ENCODE assay signal across 8 mouse cellular contexts in the genomic region with DNA sequence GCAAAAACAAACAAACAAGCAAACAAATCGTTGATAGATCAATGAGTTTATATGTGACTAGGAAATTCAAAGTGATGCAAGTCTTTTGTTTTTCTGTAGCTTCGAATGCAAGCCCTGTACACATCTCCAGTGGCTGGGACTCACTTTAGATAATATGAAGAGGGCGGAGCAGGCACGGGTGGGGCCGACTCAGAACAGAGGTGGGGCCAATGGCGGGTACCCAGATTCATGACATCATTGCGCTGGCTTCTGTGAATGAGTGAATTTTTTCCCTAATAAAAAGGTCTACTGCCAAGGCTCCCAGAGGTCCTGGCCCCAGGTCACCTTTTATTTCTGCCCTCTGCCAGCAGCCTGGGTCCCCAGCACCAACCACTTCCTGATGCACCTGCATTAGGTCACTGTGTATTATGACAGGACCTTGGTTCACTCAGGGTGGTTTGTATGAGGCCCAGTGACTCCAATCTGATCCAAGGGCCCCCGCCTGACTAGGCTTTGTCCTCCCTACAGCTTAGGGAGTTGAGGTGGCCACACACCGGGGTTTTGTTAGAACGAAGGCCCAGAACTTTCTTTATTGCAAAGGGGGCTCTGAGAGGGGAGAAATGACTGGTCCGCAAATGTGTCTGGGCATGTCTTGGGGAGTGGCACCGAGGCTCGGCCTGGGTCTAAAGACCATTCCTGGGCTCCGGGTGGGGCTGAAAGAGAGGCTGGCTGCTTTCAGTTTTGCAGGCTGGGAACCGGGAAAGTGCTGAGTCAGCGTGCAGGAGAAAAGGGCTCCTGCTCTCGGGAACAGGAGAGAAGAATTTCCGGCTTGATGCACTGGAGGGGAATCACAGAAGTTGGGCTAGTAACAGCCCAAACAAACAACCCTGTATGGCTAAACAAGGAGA.
DNase-seq lines count a peak whose midpoint lies in the region; ATAC-seq and TF ChIP-seq lines count a peak whose summit lies in the region.

No protein-coding gene starts in this region.

- no peak for TF ChIP-seq CTCF in E14TG2a.4 (conservative IDR thresholded peaks at IDR 0.05; ENCODE audit: low read length)

- TF ChIP-seq POLR2A in limb, embryonic 14.5 days (IDR thresholded peaks at IDR 0.05; ENCODE audit: borderline replicate concordance, extremely low read depth, insufficient read depth, insufficient read length): no peak

- H3K27me3 ChIP-seq in E14TG2a.4 (ENCODE audit: insufficient read depth, low read length): no peaks in the 10 kb centered on the region
- no peaks in the 10 kb centered on the region for H3K27me3 ChIP-seq in heart, embryonic 14.5 days (ENCODE audit: control insufficient read depth, insufficient read depth, low read length)
- no peaks in the 10 kb centered on the region for H3K27me3 ChIP-seq in limb, embryonic 14.5 days (ENCODE audit: control insufficient read depth, insufficient read depth, low read length)
- peaks cover 3% of the 10 kb centered on the region; the same call in 1 of the 2 replicates for H3K27me3 ChIP-seq in midbrain, embryonic 13.5 days

- no peak overlapping the region for H3K4me2 ChIP-seq in heart, embryonic 14.5 days (ENCODE audit: low read length)
- no peak overlapping the region for H3K4me2 ChIP-seq in limb, embryonic 14.5 days (replicated peaks; ENCODE audit: low read depth, low read length, severe bottlenecking)
- no peak overlapping the region for H3K4me2 ChIP-seq in midbrain, embryonic 13.5 days (replicated peaks)

- peak overlapping the region; percentile 61 for H3K4me3 ChIP-seq in E14TG2a.4 (replicated peaks; ENCODE audit: low read length)
- no peak overlapping the region for H3K4me3 ChIP-seq in heart, embryonic 14.5 days (ENCODE audit: control insufficient read depth in 1 of 2, insufficient read depth in 1 of 2, low read depth in 1 of 2, low read length in 2 of 2)
- H3K4me3 ChIP-seq in limb, embryonic 14.5 days (replicated peaks; ENCODE audit: low read length): no peak overlapping the region
- no peak overlapping the region for H3K4me3 ChIP-seq in midbrain, embryonic 13.5 days (replicated peaks)

- DNase-seq in adrenal gland, postnatal 25 days: peak; percentile 42
- no peak for DNase-seq in adrenal gland, postnatal 4 days (ENCODE audit: low spot score in 2 of 2)
- DNase-seq in limb, embryonic 14.5 days (ENCODE audit: low spot score): no peak
- DNase-seq in layer of hippocampus, postnatal 10 days (ENCODE audit: low spot score in 2 of 2): no peak
- DNase-seq in cerebellum, adult 11-12 months: no peak

- peak overlapping the region; percentile 40 for H3K9ac ChIP-seq in heart, embryonic 14.5 days (ENCODE audit: low read length)
- H3K9ac ChIP-seq in limb, embryonic 14.5 days (ENCODE audit: low read depth, low read length, severe bottlenecking): no peak overlapping the region
- H3K9ac ChIP-seq in midbrain, embryonic 13.5 days (replicated peaks): no peak overlapping the region

- H3K4me1 ChIP-seq in E14TG2a.4 (replicated peaks; ENCODE audit: low read depth, low read length): peaks cover 99% of the 10 kb centered on the region
- H3K4me1 ChIP-seq in heart, embryonic 14.5 days (ENCODE audit: control insufficient read depth in 2 of 2, insufficient read depth in 2 of 2, low read length in 2 of 2): peaks cover 49 to 57% of the 10 kb centered on the region in 2 experiments
- peaks cover 26% of the 10 kb centered on the region for H3K4me1 ChIP-seq in limb, embryonic 14.5 days (ENCODE audit: control insufficient read depth, insufficient read depth, low read length)
- H3K4me1 ChIP-seq in midbrain, embryonic 13.5 days (replicated peaks): peaks cover 36% of the 10 kb centered on the region

- 56% methylated on average over 18 of the region's 18 CpGs for WGBS in heart, embryonic 14.5 days
- WGBS in limb, embryonic 14.5 days: 52% methylated on average over 18 of the region's 18 CpGs
- 56% methylated on average over 18 of the region's 18 CpGs for WGBS in midbrain, embryonic 13.5 days

- ATAC-seq in heart, embryonic 14.5 days (ENCODE audit: insufficient number of reproducible peaks, insufficient read depth, low FRiP score, low read depth): no peak
- ATAC-seq in limb, embryonic 14.5 days (ENCODE audit: low FRiP score, low read depth): no peak
- ATAC-seq in midbrain, embryonic 13.5 days: no peak

- H3K9me3 ChIP-seq in E14TG2a.4 (ENCODE audit: low read length): no peaks in the 10 kb centered on the region
- H3K9me3 ChIP-seq in heart, embryonic 14.5 days (ENCODE audit: control insufficient read depth, low read length): no peaks in the 10 kb centered on the region
- no peaks in the 10 kb centered on the region for H3K9me3 ChIP-seq in limb, embryonic 14.5 days (ENCODE audit: control insufficient read depth, low read length)
- no peaks in the 10 kb centered on the region for H3K9me3 ChIP-seq in midbrain, embryonic 13.5 days

- peaks cover 24% of the 10 kb centered on the region for H3K36me3 ChIP-seq in E14TG2a.4 (ENCODE audit: insufficient read depth, low read length)
- no peaks in the 10 kb centered on the region for H3K36me3 ChIP-seq in heart, embryonic 14.5 days (ENCODE audit: control insufficient read depth, insufficient read depth, low read length)
- peaks cover 4% of the 10 kb centered on the region; the same call in 1 of the 2 replicates for H3K36me3 ChIP-seq in limb, embryonic 14.5 days (ENCODE audit: control insufficient read depth, insufficient read depth, low read length)
- H3K36me3 ChIP-seq in midbrain, embryonic 13.5 days: no peaks in the 10 kb centered on the region

- no peak overlapping the region; a peak in 1 of 4 replicates for H3K27ac ChIP-seq in heart, embryonic 14.5 days (replicated peaks in 1 of 2; ENCODE audit: control insufficient read depth in 1 of 2, insufficient read depth in 1 of 2, low read depth in 2 of 2, low read length in 2 of 2)
- 0 out of 2 replicates have a peak overlapping the region, but pooled peaks have one; percentile 33 for H3K27ac ChIP-seq in limb, embryonic 14.5 days (replicated peaks; ENCODE audit: low read depth, low read length)
- H3K27ac ChIP-seq in midbrain, embryonic 13.5 days: no peak overlapping the region
